Mouse (Mus musculus): ENCODE results near the gene Uqcc3.

DNA sequence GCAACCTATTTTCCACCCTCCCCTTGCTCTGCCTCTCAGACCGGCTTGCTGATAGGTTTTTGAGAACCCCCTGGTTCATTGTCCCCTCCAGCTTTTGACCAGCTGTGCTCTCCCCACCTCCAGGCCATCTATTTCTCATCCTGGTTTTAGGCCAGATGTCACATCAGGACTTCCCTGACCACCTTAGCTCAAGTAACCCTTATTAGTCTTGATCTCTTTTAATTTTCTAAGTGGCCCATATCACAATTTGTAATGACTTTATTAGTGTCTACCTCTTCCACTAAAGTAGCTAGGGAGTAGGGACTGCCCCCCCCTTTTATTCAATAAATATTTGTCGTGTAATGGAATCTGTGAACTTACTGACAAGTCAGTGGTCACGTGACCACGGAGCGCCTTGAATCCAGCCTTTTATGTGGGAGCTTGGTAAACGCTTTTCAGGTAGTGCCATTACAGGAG, 40.1 kb upstream of the Uqcc3 start:
- TF ChIP-seq POLR2A (IDR thresholded peaks at IDR 0.05; ENCODE audit: insufficient read depth, low read length) (no peak), CTCF (IDR thresholded peaks at IDR 0.05; ENCODE audit: low read depth, low read length) (no peak)

Measured in ES-Bruce4 (cell line).